Mouse (Mus musculus) small intestine, adult 2 months (tissue): ENCODE data around the gene Gata5.

Experiments
- CTCF ChIP-seq: fragments of 200-500 bp; IDR thresholded peaks from 2 replicates; pipeline ENCODE4 v1.5.1; 2012; ENCODE audit warnings: low read depth, mild to moderate bottlenecking, control low read depth, inconsistent platforms, low read length, moderate library complexity, mixed read lengths; ENCODE audit not compliant: insufficient replicate concordance, insufficient read length; ENCODE audit errors: extremely low read depth
- POLR2A ChIP-seq: fragments of 200-500 bp; IDR thresholded peaks from 2 replicates; pipeline ENCODE4 v1.6.1; 2012; ENCODE audit warnings: low read depth, mild to moderate bottlenecking, control low read depth, inconsistent platforms, low read length, moderate library complexity

DNA sequence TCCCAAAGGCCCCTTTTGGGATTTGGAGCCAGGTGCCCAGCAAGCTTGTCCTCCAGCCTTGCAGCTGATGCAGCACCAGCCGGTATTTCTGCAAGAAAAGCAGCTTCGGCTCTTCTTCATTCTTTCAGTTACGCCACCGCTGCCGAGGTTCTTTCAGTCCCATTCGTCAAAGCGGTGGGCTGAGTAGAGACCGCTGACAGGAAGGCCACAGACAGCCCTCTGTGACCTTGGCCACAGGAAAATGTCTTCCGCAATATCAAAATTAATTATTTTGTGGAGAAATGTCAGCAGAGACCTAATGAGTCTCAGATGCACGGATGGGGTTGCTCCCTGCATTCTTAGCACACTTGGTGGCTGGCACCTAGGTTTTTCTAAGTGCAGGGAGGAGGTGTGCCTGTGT is 38.8 kb upstream of the Gata5 start:
- TF ChIP-seq POLR2A (no peak), CTCF (no peak)
